Mouse (Mus musculus) telencephalon, adult 2 months (tissue): Measurements from ENCODE around the gene Vps45.
"Not testable (repeated sequence)": the region's sequence is repeated elsewhere in the genome, so short reads cannot be mapped to it uniquely, and the experiment has no call there.

Experiments
- DNase-seq: peaks from one replicate; pipeline ENCODE4 v3.0.0-alpha.2; 2011; ENCODE audit warnings: low read depth, low spot score

Gene Vps45

GRCm38 (mm10) chr3:95972873-95973634 is 85.2 kb downstream of the Vps45 start:
- no peak for DNase-seq

GRCm38 (mm10) chr3:95972251-95972872 is 85.9 kb downstream of the Vps45 start:
- no peak for DNase-seq

GRCm38 (mm10) chr3:95970661-95971060 is 87.6 kb downstream of the Vps45 start:
- DNase-seq: not testable (repeated sequence)

- no peak for DNase-seq
These were observed 89.0 kb downstream of the Vps45 start for GRCm38 (mm10) chr3:95969277-95969676.

GRCm38 (mm10) chr3:95965518-95966451 is 92.5 kb downstream of the Vps45 start:
- peak; percentile 72 for DNase-seq

GRCm38 (mm10) chr3:95963681-95964080 is 94.6 kb downstream of the Vps45 start:
- DNase-seq: no peak

GRCm38 (mm10) chr3:95963230-95963629 is 95.0 kb downstream of the Vps45 start:
- no peak for DNase-seq

GRCm38 (mm10) chr3:95962182-95962581 is 96.1 kb downstream of the Vps45 start:
- not testable (repeated sequence) for DNase-seq

- DNase-seq: no peak
These were observed 98.5 kb downstream of the Vps45 start for GRCm38 (mm10) chr3:95959807-95960206.

GRCm38 (mm10) chr3:95959082-95959481 is 99.2 kb downstream of the Vps45 start:
- no peak for DNase-seq

- peak; percentile 64 for DNase-seq
These were observed 100.7 kb downstream of the Vps45 start for GRCm38 (mm10) chr3:95957359-95958148.

GRCm38 (mm10) chr3:95955318-95955717 is 102.9 kb downstream of the Vps45 start:
- no peak for DNase-seq

GRCm38 (mm10) chr3:95954648-95955173 is 103.6 kb downstream of the Vps45 start:
- DNase-seq: not testable (repeated sequence)

GRCm38 (mm10) chr3:95953522-95953921 is 104.7 kb downstream of the Vps45 start:
- no peak for DNase-seq

GRCm38 (mm10) chr3:95953023-95953422 is 105.2 kb downstream of the Vps45 start:
- DNase-seq: no peak

- not testable (repeated sequence) for DNase-seq
These were observed 106.7 kb downstream of the Vps45 start for GRCm38 (mm10) chr3:95951566-95951965.

- DNase-seq: peak; percentile 92
These were observed 107.3 kb downstream of the Vps45 start for GRCm38 (mm10) chr3:95950763-95951551.
